Mouse (Mus musculus): ENCODE measurements around the gene Zfyve19.

Gene Zfyve19

DNA sequence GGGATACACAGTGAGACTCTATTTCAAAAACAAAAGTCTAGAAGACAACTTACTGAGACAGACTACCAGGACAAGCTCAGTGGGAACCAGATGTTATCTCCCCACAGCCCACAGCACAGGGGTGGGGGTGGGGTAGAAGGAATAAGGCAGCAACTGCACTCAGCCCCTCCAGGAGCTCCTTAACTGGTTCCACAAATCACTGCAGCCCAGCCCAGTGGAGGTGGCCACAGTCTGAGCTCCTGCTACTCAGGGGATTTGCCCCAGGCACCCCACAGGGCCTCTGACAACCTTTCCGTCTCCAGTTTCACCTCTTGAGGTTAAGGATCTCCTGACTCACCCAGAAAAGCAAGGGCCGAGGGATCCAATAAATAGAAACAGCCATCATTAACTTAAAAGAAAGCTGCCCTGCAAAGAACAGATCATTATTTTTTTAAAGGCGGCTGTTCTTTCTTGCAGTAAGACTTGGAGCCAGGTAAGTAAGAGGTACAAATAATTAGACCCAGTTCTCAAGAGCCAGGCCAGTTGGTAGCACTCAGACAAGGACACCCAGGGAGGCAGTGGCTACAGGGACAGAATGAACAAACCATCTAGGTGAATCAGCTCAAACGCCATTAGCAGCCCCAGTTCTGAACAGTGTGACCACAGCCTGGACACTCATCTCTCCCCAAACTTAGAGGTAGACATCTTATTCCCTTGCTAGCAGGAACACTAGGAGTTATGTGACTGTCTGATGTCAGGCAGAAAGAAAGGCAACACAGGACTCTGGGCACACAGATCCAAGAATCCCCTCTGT is 11.9 kb upstream of the Zfyve19 start:
- DNase-seq (ENCODE audit: low spot score): no peak

- DNase-seq (ENCODE audit: low spot score): no peak
These were observed 10.9 kb upstream of the Zfyve19 start for GRCm38 (mm10) chr2:119197493-119197892.

DNA sequence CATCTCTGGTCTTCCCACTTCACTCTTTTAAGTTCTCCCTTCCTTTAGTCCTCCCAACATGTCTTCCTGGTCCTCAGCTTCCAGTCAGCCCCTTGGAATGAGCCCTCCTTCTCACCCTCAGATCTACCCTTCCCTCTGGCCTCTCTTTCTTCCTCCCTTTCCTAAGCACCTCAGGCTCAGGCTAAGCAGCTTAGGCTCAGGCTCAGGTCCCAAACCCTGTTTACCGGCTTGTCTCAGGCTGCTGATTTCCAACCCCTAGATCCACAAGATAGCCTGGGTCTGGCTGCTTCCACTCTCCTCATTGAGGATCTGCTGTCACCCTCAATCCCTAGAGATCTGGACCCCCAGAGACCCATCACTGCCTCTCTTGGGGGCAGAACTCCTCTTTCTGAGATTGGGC is 10.4 kb upstream of the Zfyve19 start:
- no peak for DNase-seq (ENCODE audit: low spot score)

GRCm38 (mm10) chr2:119198934-119199333 is 9.5 kb upstream of the Zfyve19 start:
- DNase-seq (ENCODE audit: low spot score): no peak

GRCm38 (mm10) chr2:119202914-119203453 is 5.4 kb upstream of the Zfyve19 start:
- DNase-seq (ENCODE audit: low spot score): no peak

DNA sequence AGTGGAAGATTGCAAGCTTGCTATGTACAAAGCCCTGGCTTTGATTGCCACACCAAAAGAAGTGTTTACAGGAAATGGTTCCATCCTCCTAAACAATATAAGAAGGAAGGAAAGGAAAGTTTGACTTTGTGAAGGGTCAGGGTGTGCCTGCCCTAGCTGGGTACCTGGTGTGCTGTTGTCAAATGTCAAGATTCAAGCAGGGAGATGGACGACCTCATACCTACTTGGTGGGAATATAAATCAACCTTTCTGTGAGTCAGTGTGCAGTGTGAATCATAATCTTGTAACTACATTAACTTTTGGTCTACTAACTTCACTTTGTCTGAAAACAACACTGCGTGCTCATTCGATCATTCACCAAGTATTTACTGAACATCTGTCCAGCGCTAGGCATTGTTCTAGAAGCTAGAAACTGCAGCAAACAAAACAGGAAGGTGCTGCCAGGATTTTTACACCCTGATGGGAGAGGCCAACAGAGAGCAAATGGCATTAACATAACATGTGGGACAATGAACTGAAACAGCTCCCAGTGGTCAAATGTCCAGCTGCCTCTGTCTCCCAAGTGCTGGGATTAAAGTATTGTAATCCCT is 4.5 kb upstream of the Zfyve19 start:
- DNase-seq (ENCODE audit: low spot score): no peak

GRCm38 (mm10) chr2:119207961-119208343 is 465 bp upstream of the Zfyve19 start:
- no peak for DNase-seq (ENCODE audit: low spot score)

- DNase-seq (ENCODE audit: low spot score): no peak
These were observed 725 bp downstream of the Zfyve19 start for GRCm38 (mm10) chr2:119209176-119209507.

- no peak for DNase-seq (ENCODE audit: low spot score)
These were observed 21.6 kb downstream of the Zfyve19 start, which contains the start of gene Ppp1r14d for GRCm38 (mm10) chr2:119229775-119230704. TSS of gene Ppp1r14d (minus strand) at chr2:119229906.

- DNase-seq (ENCODE audit: low spot score): no peak
These were observed 28.3 kb downstream of the Zfyve19 start for GRCm38 (mm10) chr2:119236682-119237209.

DNA sequence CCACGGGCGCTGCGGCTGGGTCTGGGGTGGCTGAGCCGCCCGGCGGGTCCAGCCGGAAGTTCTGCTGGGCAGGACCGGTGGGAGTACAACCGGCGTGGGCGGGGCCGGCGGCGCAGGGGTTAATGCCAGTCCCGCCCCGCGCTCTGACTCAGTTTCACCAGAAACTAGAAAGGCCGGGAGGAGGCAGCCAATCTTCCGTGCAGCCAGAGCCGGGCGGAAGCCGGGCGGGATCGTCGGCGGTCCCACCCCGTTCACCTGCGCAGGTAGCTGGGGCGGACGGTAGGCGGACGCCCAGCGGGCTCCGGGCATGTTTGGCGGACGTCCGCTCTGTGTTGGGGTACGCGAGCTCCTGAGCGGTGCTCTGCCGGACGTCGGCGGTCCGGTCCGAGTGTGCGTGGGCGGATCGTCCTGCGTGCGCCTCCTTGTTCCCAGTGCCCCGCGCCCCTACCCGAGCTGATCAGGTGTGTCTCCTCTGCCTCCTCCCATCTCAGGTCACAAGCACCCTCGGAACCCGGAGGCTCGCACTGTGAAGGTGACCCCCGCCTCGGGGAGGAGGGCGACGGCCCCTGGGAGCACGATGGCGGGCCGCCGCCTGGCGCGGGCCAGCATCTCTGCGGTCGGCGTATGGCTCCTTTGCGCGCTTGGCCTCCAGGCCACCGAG is 28.9 kb downstream of the Zfyve19 start, which contains the start of gene Spint1:
Gene Spint1, plus strand, starts transcription at position 153 of the 661 bp plus-strand sequence.
- DNase-seq (ENCODE audit: low spot score): no peak

DNA sequence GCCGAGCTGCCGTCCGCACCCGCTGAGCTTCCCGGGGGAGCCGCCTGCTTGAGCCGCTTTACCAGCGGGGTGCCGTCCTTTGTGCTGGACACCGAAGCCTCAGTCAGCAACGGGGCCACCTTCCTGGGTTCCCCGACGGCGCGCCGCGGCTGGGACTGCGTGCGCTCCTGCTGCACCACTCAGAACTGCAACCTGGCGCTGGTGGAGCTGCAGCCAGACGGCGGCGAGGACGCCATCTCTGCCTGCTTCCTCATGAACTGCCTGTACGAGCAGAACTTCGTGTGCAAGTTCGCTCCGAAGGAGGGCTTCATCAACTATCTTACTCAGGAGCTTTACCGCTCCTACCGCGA is 29.4 kb downstream of the Zfyve19 start:
- no peak for DNase-seq (ENCODE audit: low spot score)

DNA sequence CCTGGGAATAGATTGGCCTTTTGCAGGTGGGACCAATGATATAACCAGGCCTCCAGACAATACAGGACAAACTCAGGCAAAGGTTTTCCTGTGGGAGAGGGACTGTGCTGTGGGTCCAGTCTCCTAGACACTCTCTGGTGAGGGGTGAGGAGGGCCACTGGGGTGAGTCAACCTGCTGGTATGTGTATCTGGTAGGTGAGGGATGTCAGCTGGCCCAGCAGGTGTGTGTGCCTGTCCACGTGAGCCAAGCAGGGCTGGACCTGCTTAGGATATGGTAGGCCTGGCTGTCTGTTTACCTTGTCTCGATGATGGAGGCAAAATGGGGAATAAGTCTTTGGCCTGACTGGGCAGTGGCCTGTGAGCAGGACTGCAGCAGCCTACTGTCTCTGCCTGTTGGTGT is 30.3 kb downstream of the Zfyve19 start:
- DNase-seq (ENCODE audit: low spot score): no peak

- no peak for DNase-seq (ENCODE audit: low spot score)
These were observed 31.8 kb downstream of the Zfyve19 start for GRCm38 (mm10) chr2:119240075-119240818.

- no peak for DNase-seq (ENCODE audit: low spot score)
These were observed 32.4 kb downstream of the Zfyve19 start for GRCm38 (mm10) chr2:119240819-119241186.

DNA sequence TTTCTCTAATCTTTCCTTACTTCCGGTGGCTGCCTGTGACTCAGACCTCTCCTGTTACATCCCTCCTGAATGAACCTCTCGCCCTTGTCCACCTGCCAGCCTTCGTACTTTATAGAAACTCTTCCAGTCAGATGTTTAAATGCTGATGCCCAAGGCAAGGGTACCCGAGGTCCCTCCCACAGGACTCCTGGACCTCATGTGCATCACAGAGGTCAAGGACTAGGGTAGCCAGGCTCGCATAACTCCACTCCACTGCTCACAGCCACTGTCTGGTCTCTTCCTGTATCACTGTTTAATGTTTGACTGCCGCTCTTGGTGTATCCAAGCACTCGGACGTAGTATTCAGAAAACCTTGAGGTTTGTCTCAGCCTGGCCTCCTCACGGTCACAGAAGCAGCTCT is 34.1 kb downstream of the Zfyve19 start:
- DNase-seq (ENCODE audit: low spot score): no peak

DNA sequence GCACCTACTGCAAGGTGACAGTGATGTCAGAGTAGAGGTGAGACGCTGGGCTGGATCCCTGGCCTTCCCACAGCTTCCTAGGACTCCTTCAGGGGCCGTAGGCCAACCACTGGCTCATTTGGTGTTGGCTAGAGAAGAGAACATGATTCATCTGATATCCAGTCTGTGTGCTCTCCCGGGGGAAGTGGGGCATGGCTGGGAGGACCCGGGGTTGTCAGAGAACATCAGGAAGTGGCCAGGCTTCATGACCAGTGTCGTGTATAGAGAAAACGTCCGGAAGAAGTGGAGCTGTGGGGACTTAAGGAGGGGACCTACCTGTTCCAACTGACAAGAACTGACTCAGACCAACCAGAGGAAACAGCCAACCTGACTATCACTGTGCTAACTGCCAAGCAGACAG is 36.8 kb downstream of the Zfyve19 start:
- no peak for DNase-seq (ENCODE audit: low spot score)

- no peak for DNase-seq (ENCODE audit: low spot score)
These were observed 39.5 kb downstream of the Zfyve19 start for GRCm38 (mm10) chr2:119247904-119248303.

GRCm38 (mm10) chr2:119249592-119250061 is 41.2 kb downstream of the Zfyve19 start:
- no peak for DNase-seq (ENCODE audit: low spot score)

DNA sequence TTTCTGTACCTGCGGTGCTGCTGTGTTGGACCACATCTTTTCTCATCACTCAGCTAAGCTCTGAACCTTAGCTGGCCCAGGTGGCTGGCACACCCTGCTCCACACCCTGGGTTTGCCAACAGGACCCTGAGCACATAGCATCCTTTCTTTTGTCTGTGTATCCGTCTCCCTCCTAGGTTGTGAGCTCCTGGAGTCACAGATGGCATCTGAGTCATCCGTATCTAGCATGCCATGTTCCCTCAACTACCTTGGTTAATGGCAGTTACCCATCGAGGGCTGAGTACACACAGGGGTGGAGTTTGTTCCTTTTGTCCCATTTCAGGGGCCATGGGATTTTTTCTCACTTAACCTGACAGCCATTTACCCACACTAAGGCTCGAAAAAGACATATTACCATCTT is 42.0 kb downstream of the Zfyve19 start:
- no peak for DNase-seq (ENCODE audit: low spot score)
